Mouse (Mus musculus): ENCODE results near the gene Slco3a1.

Slco3a1 gene

GRCm38 (mm10) chr7:74381051-74381450 is 173.5 kb downstream of the Slco3a1 start:
- no peak for DNase-seq (ENCODE audit: low spot score)

- DNase-seq (ENCODE audit: low spot score) = no peak
These were observed 176.7 kb downstream of the Slco3a1 start for GRCm38 (mm10) chr7:74377909-74378308.

GRCm38 (mm10) chr7:74376397-74377044 is 178.1 kb downstream of the Slco3a1 start:
- no peak for DNase-seq (ENCODE audit: low spot score)

- DNase-seq (ENCODE audit: low spot score) = no peak
These were observed 179.2 kb downstream of the Slco3a1 start for GRCm38 (mm10) chr7:74375174-74375957.

GRCm38 (mm10) chr7:74373056-74373455 is 181.5 kb downstream of the Slco3a1 start:
- DNase-seq (ENCODE audit: low spot score) = no peak

GRCm38 (mm10) chr7:74372141-74372582 is 182.4 kb downstream of the Slco3a1 start:
- no peak for DNase-seq (ENCODE audit: low spot score)

GRCm38 (mm10) chr7:74371656-74372055 is 182.9 kb downstream of the Slco3a1 start:
- no peak for DNase-seq (ENCODE audit: low spot score)

GRCm38 (mm10) chr7:74371208-74371607 is 183.4 kb downstream of the Slco3a1 start:
- DNase-seq (ENCODE audit: low spot score) = no peak

- no peak for DNase-seq (ENCODE audit: low spot score)
These were observed 184.9 kb downstream of the Slco3a1 start for GRCm38 (mm10) chr7:74369657-74370056.

- no peak for DNase-seq (ENCODE audit: low spot score)
These were observed 186.2 kb downstream of the Slco3a1 start for GRCm38 (mm10) chr7:74368256-74368980.

- no peak for DNase-seq (ENCODE audit: low spot score)
These were observed 187.2 kb downstream of the Slco3a1 start for GRCm38 (mm10) chr7:74367350-74367749.

GRCm38 (mm10) chr7:74365623-74366022 is 189.0 kb downstream of the Slco3a1 start:
- no peak for DNase-seq (ENCODE audit: low spot score)

GRCm38 (mm10) chr7:74364956-74365355 is 189.6 kb downstream of the Slco3a1 start:
- DNase-seq (ENCODE audit: low spot score) = no peak

- no peak for DNase-seq (ENCODE audit: low spot score)
These were observed 191.1 kb downstream of the Slco3a1 start for GRCm38 (mm10) chr7:74363440-74363839.

- no peak for DNase-seq (ENCODE audit: low spot score)
These were observed 192.9 kb downstream of the Slco3a1 start for GRCm38 (mm10) chr7:74361677-74362076.

GRCm38 (mm10) chr7:74357027-74357426 is 197.6 kb downstream of the Slco3a1 start:
- no peak for DNase-seq (ENCODE audit: low spot score)

- DNase-seq (ENCODE audit: low spot score) = no peak
These were observed 199.9 kb downstream of the Slco3a1 start for GRCm38 (mm10) chr7:74354527-74355256.

- DNase-seq (ENCODE audit: low spot score) = no peak
These were observed 200.7 kb downstream of the Slco3a1 start for GRCm38 (mm10) chr7:74353707-74354468.

GRCm38 (mm10) chr7:74353240-74353639 is 201.3 kb downstream of the Slco3a1 start:
- no peak for DNase-seq (ENCODE audit: low spot score)

- no peak for DNase-seq (ENCODE audit: low spot score)
These were observed 206.2 kb downstream of the Slco3a1 start for GRCm38 (mm10) chr7:74348318-74348890.

- DNase-seq (ENCODE audit: low spot score) = no peak
These were observed 207.6 kb downstream of the Slco3a1 start for GRCm38 (mm10) chr7:74347026-74347425.
